Mouse (Mus musculus): ENCODE data around the gene Olfr272. TPM values are rescaled to one million over a fixed set of nuclear protein-coding genes. Genes with fewer than 3 reads are reported as not detected.

The Olfr272 gene
- polyA plus RNA-seq (2014; fragmentation: Nextera tagmentation; extraction: Ambion mirVana), result not detected in 2 replicates

DNA sequence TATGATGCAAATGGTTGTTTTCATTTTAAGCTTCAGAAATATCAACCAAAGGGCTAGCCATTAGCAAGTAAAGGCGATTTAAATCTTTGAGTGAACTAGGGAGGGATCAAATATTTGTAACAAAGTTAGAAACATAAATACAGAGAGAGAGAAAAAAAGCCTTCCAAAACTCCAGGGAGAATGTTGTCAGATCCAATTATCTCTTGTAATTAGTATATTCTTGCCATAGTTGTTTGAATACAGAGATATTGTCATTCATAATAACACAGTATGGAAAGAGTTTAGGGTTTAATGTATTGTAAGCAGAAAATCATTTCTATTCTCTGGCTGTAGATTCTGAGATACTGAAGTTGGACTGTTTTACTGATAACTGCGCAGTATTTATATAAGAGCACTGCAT lies at the start of gene Olfr272:
Gene Olfr272, minus strand, starts transcription at position 101 of the 400 bp plus-strand sequence.
- no peak within 1 kb of the TSS for H3K4me3 ChIP-seq (ENCODE audit: low read depth, low read length)
- no peak for ATAC-seq (replicated peaks; ENCODE audit: insufficient number of reproducible peaks, low FRiP score, low TSS enrichment)
- no peaks in the 10 kb centered on the region for H3K27me3 ChIP-seq (ENCODE audit: control insufficient read depth, insufficient read depth, low read length)
- no peak within 1 kb of the TSS for H3K4me2 ChIP-seq
- no peaks in the 10 kb centered on the region for H3K36me3 ChIP-seq (ENCODE audit: control insufficient read depth, insufficient read depth, low read length)
- no peak within 1 kb of the TSS for H3K9ac ChIP-seq (ENCODE audit: low read depth, low read length)
- no peaks in the 10 kb centered on the region for H3K4me1 ChIP-seq (ENCODE audit: control insufficient read depth, insufficient read depth, low read length)
- no peak within 1 kb of the TSS for H3K27ac ChIP-seq (ENCODE audit: low read depth, low read length)
- H3K9me3 ChIP-seq (replicated peaks; ENCODE audit: control insufficient read depth, low read length), result no peaks in the 10 kb centered on the region
- 78% methylated on average over 2 of the region's 2 CpGs for WGBS (ENCODE audit: insufficient replicate concordance)

DNA sequence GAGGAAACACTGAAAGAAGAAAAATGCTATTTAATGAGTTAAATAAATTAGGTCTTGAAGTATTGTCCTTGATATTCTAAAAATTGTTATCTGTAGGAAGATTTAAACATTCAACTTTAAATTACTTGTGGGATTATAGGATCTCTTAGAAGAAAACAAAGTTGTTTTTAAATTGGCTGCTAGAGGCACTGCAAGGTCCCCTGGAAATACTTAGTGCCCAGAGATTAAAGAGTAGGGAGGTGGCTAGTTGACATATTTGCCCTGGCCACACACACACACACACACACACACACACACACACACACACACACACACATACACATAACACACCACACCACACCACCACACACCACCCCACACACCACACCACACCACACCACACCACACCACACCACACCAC lies 45.3 kb upstream of the Olfr272 start, which contains the start of gene Olfr270:
Gene Olfr270, plus strand, starts transcription at position 301 of the 400 bp plus-strand sequence.
- H3K4me1 ChIP-seq (ENCODE audit: control insufficient read depth, insufficient read depth, low read length), result no peaks in the 10 kb centered on the region
- no peak for ATAC-seq (replicated peaks; ENCODE audit: insufficient number of reproducible peaks, low FRiP score, low TSS enrichment)
- no peaks in the 10 kb centered on the region for H3K9me3 ChIP-seq (replicated peaks; ENCODE audit: control insufficient read depth, low read length)
- no peak within 1 kb of the TSS for H3K27ac ChIP-seq (ENCODE audit: low read depth, low read length)
- no peak within 1 kb of the TSS for H3K4me2 ChIP-seq
- H3K9ac ChIP-seq (ENCODE audit: low read depth, low read length), result no peak within 1 kb of the TSS
- H3K27me3 ChIP-seq (ENCODE audit: control insufficient read depth, insufficient read depth, low read length), result no peaks in the 10 kb centered on the region
- no peaks in the 10 kb centered on the region for H3K36me3 ChIP-seq (ENCODE audit: control insufficient read depth, insufficient read depth, low read length)
- no peak within 1 kb of the TSS for H3K4me3 ChIP-seq (ENCODE audit: low read depth, low read length)

GRCm38 (mm10) chr4:52958693-52959092 lies 39.7 kb upstream of the Olfr272 start:
- no peaks in the 10 kb centered on the region for H3K4me1 ChIP-seq (ENCODE audit: control insufficient read depth, insufficient read depth, low read length)
- H3K27me3 ChIP-seq (ENCODE audit: control insufficient read depth, insufficient read depth, low read length), result no peaks in the 10 kb centered on the region
- no peaks in the 10 kb centered on the region for H3K36me3 ChIP-seq (ENCODE audit: control insufficient read depth, insufficient read depth, low read length)
- no peak overlapping the region for H3K27ac ChIP-seq (ENCODE audit: low read depth, low read length)
- no peak overlapping the region for H3K4me3 ChIP-seq (ENCODE audit: low read depth, low read length)
- no peaks in the 10 kb centered on the region for H3K9me3 ChIP-seq (replicated peaks; ENCODE audit: control insufficient read depth, low read length)
- H3K9ac ChIP-seq (ENCODE audit: low read depth, low read length), result no peak overlapping the region
- no peak overlapping the region for H3K4me2 ChIP-seq
- no peak for ATAC-seq (replicated peaks; ENCODE audit: insufficient number of reproducible peaks, low FRiP score, low TSS enrichment)
- WGBS (ENCODE audit: insufficient replicate concordance), result 32% methylated on average over 4 of the region's 4 CpGs

DNA sequence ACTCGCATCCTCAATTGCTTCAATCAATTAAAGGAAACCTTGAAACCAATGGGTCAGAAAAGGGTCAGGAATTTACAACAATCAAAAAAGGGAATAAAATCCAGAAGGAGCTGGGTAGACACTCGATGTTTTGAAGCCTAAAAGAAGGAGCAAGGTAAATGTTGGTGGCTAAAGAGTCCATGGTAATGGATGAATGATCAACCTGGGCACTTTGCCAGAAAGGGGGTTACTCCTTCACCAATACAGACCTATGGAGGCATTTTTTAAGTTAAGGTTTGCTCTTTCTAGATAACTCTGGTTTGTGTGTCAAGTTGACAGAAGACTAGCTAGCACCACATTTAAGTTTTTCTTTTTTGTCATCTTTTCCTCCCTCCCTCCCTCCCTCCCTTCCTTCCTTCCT lies 30.0 kb upstream of the Olfr272 start:
- no peaks in the 10 kb centered on the region for H3K9me3 ChIP-seq (replicated peaks; ENCODE audit: control insufficient read depth, low read length)
- no peak overlapping the region for H3K9ac ChIP-seq (ENCODE audit: low read depth, low read length)
- no peaks in the 10 kb centered on the region for H3K36me3 ChIP-seq (ENCODE audit: control insufficient read depth, insufficient read depth, low read length)
- ATAC-seq (replicated peaks; ENCODE audit: insufficient number of reproducible peaks, low FRiP score, low TSS enrichment), result no peak
- H3K27ac ChIP-seq (ENCODE audit: low read depth, low read length), result no peak overlapping the region
- no peak overlapping the region for H3K4me2 ChIP-seq
- H3K27me3 ChIP-seq (ENCODE audit: control insufficient read depth, insufficient read depth, low read length), result no peaks in the 10 kb centered on the region
- H3K4me1 ChIP-seq (ENCODE audit: control insufficient read depth, insufficient read depth, low read length), result no peaks in the 10 kb centered on the region
- 76% methylated on average over 2 of the region's 2 CpGs for WGBS (ENCODE audit: insufficient replicate concordance)
- H3K4me3 ChIP-seq (ENCODE audit: low read depth, low read length), result no peak overlapping the region

DNA sequence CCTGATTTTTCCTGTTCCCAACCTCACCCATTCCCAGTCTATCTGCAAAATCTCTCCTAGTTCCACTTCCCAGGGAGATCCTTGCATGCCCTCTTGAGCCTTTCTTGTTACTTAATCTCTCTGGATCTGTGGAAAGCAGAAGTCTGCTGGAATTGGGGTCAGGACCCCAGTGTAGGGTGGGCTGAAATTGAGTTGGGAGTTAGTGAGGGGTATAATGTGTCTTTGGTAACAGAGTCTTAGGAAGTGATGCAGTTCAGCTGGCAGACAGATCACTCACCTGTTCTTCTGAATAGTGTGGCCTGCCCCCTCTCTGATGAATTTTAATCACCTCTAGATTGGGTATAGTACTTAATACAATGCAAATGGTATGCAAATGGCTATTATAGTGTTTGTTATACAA lies 27.7 kb upstream of the Olfr272 start:
- H3K36me3 ChIP-seq (ENCODE audit: control insufficient read depth, insufficient read depth, low read length), result no peaks in the 10 kb centered on the region
- H3K4me2 ChIP-seq, result no peak overlapping the region
- ATAC-seq (replicated peaks; ENCODE audit: insufficient number of reproducible peaks, low FRiP score, low TSS enrichment), result no peak
- H3K4me1 ChIP-seq (ENCODE audit: control insufficient read depth, insufficient read depth, low read length), result no peaks in the 10 kb centered on the region
- H3K4me3 ChIP-seq (ENCODE audit: low read depth, low read length), result no peak overlapping the region
- H3K9me3 ChIP-seq (replicated peaks; ENCODE audit: control insufficient read depth, low read length), result no peaks in the 10 kb centered on the region
- no peak overlapping the region for H3K27ac ChIP-seq (ENCODE audit: low read depth, low read length)
- H3K9ac ChIP-seq (ENCODE audit: low read depth, low read length), result no peak overlapping the region
- H3K27me3 ChIP-seq (ENCODE audit: control insufficient read depth, insufficient read depth, low read length), result no peaks in the 10 kb centered on the region

DNA sequence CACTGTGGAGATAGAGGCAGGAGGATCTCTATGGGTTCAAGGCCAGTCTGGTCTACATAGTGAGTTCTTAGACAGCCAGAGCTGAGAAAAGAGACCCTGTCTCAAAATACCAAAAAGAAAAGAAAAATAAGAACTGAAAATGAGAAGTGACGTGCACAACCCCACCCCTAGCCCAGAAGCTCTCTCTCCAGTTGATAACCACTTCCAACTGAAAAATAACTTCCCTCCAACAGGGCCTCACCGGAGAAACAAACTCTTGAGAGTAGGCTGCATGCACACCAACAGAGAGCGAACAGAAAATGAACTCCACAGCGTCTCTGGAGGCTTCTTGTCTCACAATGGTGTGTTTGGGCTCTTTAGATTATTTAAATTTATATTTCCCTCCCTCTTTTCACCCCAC lies 11.5 kb upstream of the Olfr272 start:
- Histone ChIP-seq H3K4me2 (no peak overlapping the region), H3K4me1 (ENCODE audit: control insufficient read depth, insufficient read depth, low read length) (no peaks in the 10 kb centered on the region), H3K36me3 (ENCODE audit: control insufficient read depth, insufficient read depth, low read length) (no peaks in the 10 kb centered on the region), H3K27me3 (ENCODE audit: control insufficient read depth, insufficient read depth, low read length) (no peaks in the 10 kb centered on the region), H3K9ac (ENCODE audit: low read depth, low read length) (no peak overlapping the region), H3K27ac (ENCODE audit: low read depth, low read length) (no peak overlapping the region), H3K9me3 (replicated peaks; ENCODE audit: control insufficient read depth, low read length) (no peaks in the 10 kb centered on the region), H3K4me3 (ENCODE audit: low read depth, low read length) (no peak overlapping the region)
- WGBS (ENCODE audit: insufficient replicate concordance), result 85% methylated on average over 4 of the region's 4 CpGs
- ATAC-seq (replicated peaks; ENCODE audit: insufficient number of reproducible peaks, low FRiP score, low TSS enrichment), result no peak

- Histone ChIP-seq H3K36me3 (ENCODE audit: control insufficient read depth, insufficient read depth, low read length) (no peaks in the 10 kb centered on the region), H3K4me2 (no peak overlapping the region), H3K27me3 (ENCODE audit: control insufficient read depth, insufficient read depth, low read length) (no peaks in the 10 kb centered on the region), H3K4me3 (ENCODE audit: low read depth, low read length) (no peak overlapping the region), H3K4me1 (ENCODE audit: control insufficient read depth, insufficient read depth, low read length) (no peaks in the 10 kb centered on the region), H3K9me3 (replicated peaks; ENCODE audit: control insufficient read depth, low read length) (no peaks in the 10 kb centered on the region), H3K27ac (ENCODE audit: low read depth, low read length) (no peak overlapping the region), H3K9ac (ENCODE audit: low read depth, low read length) (no peak overlapping the region)
- WGBS (ENCODE audit: insufficient replicate concordance), result 76% methylated on average over 2 of the region's 2 CpGs
- no peak for ATAC-seq (replicated peaks; ENCODE audit: insufficient number of reproducible peaks, low FRiP score, low TSS enrichment)
Measured at GRCm38 (mm10) chr4:52917311-52917688, 1.7 kb downstream of the Olfr272 start.

GRCm38 (mm10) chr4:52916659-52917310 lies 2.2 kb downstream of the Olfr272 start:
- 71% methylated on average over 6 of the region's 6 CpGs for WGBS (ENCODE audit: insufficient replicate concordance)
- H3K27ac ChIP-seq (ENCODE audit: low read depth, low read length), result no peak overlapping the region
- H3K9me3 ChIP-seq (replicated peaks; ENCODE audit: control insufficient read depth, low read length), result no peaks in the 10 kb centered on the region
- H3K4me2 ChIP-seq, result no peak overlapping the region
- H3K27me3 ChIP-seq (ENCODE audit: control insufficient read depth, insufficient read depth, low read length), result no peaks in the 10 kb centered on the region
- no peaks in the 10 kb centered on the region for H3K4me1 ChIP-seq (ENCODE audit: control insufficient read depth, insufficient read depth, low read length)
- H3K36me3 ChIP-seq (ENCODE audit: control insufficient read depth, insufficient read depth, low read length), result no peaks in the 10 kb centered on the region
- H3K9ac ChIP-seq (ENCODE audit: low read depth, low read length), result no peak overlapping the region
- ATAC-seq (replicated peaks; ENCODE audit: insufficient number of reproducible peaks, low FRiP score, low TSS enrichment), result no peak
- no peak overlapping the region for H3K4me3 ChIP-seq (ENCODE audit: low read depth, low read length)

- Histone ChIP-seq H3K9me3 (replicated peaks; ENCODE audit: control insufficient read depth, low read length) (no peaks in the 10 kb centered on the region), H3K27me3 (ENCODE audit: control insufficient read depth, insufficient read depth, low read length) (no peaks in the 10 kb centered on the region), H3K4me2 (no peak overlapping the region), H3K36me3 (ENCODE audit: control insufficient read depth, insufficient read depth, low read length) (no peaks in the 10 kb centered on the region), H3K4me3 (ENCODE audit: low read depth, low read length) (no peak overlapping the region), H3K9ac (ENCODE audit: low read depth, low read length) (no peak overlapping the region), H3K27ac (ENCODE audit: low read depth, low read length) (no peak overlapping the region), H3K4me1 (ENCODE audit: control insufficient read depth, insufficient read depth, low read length) (no peaks in the 10 kb centered on the region)
- 34% methylated on average over 3 of the region's 3 CpGs for WGBS (ENCODE audit: insufficient replicate concordance)
- no peak for ATAC-seq (replicated peaks; ENCODE audit: insufficient number of reproducible peaks, low FRiP score, low TSS enrichment)
Measured at GRCm38 (mm10) chr4:52912409-52912808, 6.6 kb downstream of the Olfr272 start.
